Mouse (Mus musculus): ENCODE results near the gene Ipcef1. TPM values are rescaled to one million over a fixed set of nuclear protein-coding genes. Genes with fewer than 3 reads are reported as not detected.

The Ipcef1 gene
- 0.73 and 0.89 TPM in 2 replicates for polyA plus RNA-seq (2016; fragmentation: Nextera tagmentation; extraction: Ambion mirVana)

GRCm38 (mm10) chr10:7052315-7053017 is at the start of gene Ipcef1:
Ipcef1 (minus strand) TSS chr10:7052478.
- Histone ChIP-seq H3K9ac (no peak within 1 kb of the TSS), H3K4me1 (no peaks in the 10 kb centered on the region), H3K4me2 (no peak within 1 kb of the TSS), H3K9me3 (replicated peaks) (no peaks in the 10 kb centered on the region), H3K4me3 (no peak within 1 kb of the TSS), H3K36me3 (no peaks in the 10 kb centered on the region), H3K27me3 (replicated peaks) (no peaks in the 10 kb centered on the region), H3K27ac (no peak within 1 kb of the TSS)
- 33% methylated on average over 12 of the region's 12 CpGs for WGBS (ENCODE audit: insufficient replicate concordance)
- ATAC-seq: no peak

- H3K27me3 ChIP-seq (replicated peaks): no peaks in the 10 kb centered on the region
- no peak overlapping the region for H3K4me3 ChIP-seq
- H3K9me3 ChIP-seq (replicated peaks): no peaks in the 10 kb centered on the region
- H3K36me3 ChIP-seq: no peaks in the 10 kb centered on the region
- H3K27ac ChIP-seq: no peak overlapping the region
- H3K4me1 ChIP-seq: no peaks in the 10 kb centered on the region
- no peak for ATAC-seq
- 81% methylated on average over 1 of the region's 1 CpGs for WGBS (ENCODE audit: insufficient replicate concordance)
- H3K9ac ChIP-seq: no peak overlapping the region
- no peak overlapping the region for H3K4me2 ChIP-seq
These were observed 25.7 kb upstream of the Ipcef1 start for GRCm38 (mm10) chr10:7077971-7078370.

- Histone ChIP-seq H3K27me3 (replicated peaks) (no peaks in the 10 kb centered on the region), H3K36me3 (no peaks in the 10 kb centered on the region), H3K9ac (no peak overlapping the region), H3K27ac (no peak overlapping the region), H3K4me3 (no peak overlapping the region), H3K9me3 (replicated peaks) (no peaks in the 10 kb centered on the region), H3K4me1 (no peaks in the 10 kb centered on the region), H3K4me2 (no peak overlapping the region)
- 60% methylated on average over 7 of the region's 7 CpGs for WGBS (ENCODE audit: insufficient replicate concordance)
- ATAC-seq: no peak
These were observed 25.1 kb upstream of the Ipcef1 start for GRCm38 (mm10) chr10:7077389-7077808.

- no peaks in the 10 kb centered on the region for H3K4me1 ChIP-seq
- H3K27me3 ChIP-seq (replicated peaks): no peaks in the 10 kb centered on the region
- H3K4me2 ChIP-seq: no peak overlapping the region
- 54% methylated on average over 7 of the region's 8 CpGs for WGBS (ENCODE audit: insufficient replicate concordance)
- no peak overlapping the region for H3K9ac ChIP-seq
- no peak overlapping the region for H3K4me3 ChIP-seq
- no peak overlapping the region for H3K27ac ChIP-seq
- no peaks in the 10 kb centered on the region for H3K9me3 ChIP-seq (replicated peaks)
- H3K36me3 ChIP-seq: no peaks in the 10 kb centered on the region
- ATAC-seq: no peak
These were observed 24.5 kb upstream of the Ipcef1 start for GRCm38 (mm10) chr10:7076662-7077211.

- ATAC-seq: no peak
- 11% methylated on average over 8 of the region's 8 CpGs for WGBS (ENCODE audit: insufficient replicate concordance)
- Histone ChIP-seq H3K9ac (no peak overlapping the region), H3K27ac (no peak overlapping the region), H3K4me3 (no peak overlapping the region), H3K4me2 (no peak overlapping the region), H3K9me3 (replicated peaks) (no peaks in the 10 kb centered on the region), H3K36me3 (no peaks in the 10 kb centered on the region), H3K27me3 (replicated peaks) (no peaks in the 10 kb centered on the region), H3K4me1 (no peaks in the 10 kb centered on the region)
These were observed 23.9 kb upstream of the Ipcef1 start for GRCm38 (mm10) chr10:7076201-7076600.

GRCm38 (mm10) chr10:7075661-7076060 is 23.4 kb upstream of the Ipcef1 start:
- Histone ChIP-seq H3K9ac (no peak overlapping the region), H3K27ac (no peak overlapping the region), H3K36me3 (no peaks in the 10 kb centered on the region), H3K9me3 (replicated peaks) (no peaks in the 10 kb centered on the region), H3K4me3 (no peak overlapping the region), H3K27me3 (replicated peaks) (no peaks in the 10 kb centered on the region), H3K4me1 (no peaks in the 10 kb centered on the region), H3K4me2 (no peak overlapping the region)
- WGBS (ENCODE audit: insufficient replicate concordance): 74% methylated on average over 2 of the region's 2 CpGs
- no peak for ATAC-seq

GRCm38 (mm10) chr10:7074231-7074630 is 22.0 kb upstream of the Ipcef1 start:
- Histone ChIP-seq H3K4me1 (no peaks in the 10 kb centered on the region), H3K27ac (no peak overlapping the region), H3K27me3 (replicated peaks) (no peaks in the 10 kb centered on the region), H3K9ac (no peak overlapping the region), H3K4me3 (no peak overlapping the region), H3K4me2 (no peak overlapping the region), H3K9me3 (replicated peaks) (no peaks in the 10 kb centered on the region), H3K36me3 (no peaks in the 10 kb centered on the region)
- no peak for ATAC-seq
- WGBS (ENCODE audit: insufficient replicate concordance): 46% methylated on average over 2 of the region's 2 CpGs

GRCm38 (mm10) chr10:7070924-7071323 is 18.6 kb upstream of the Ipcef1 start:
- ATAC-seq: no peak
- H3K9ac ChIP-seq: no peak overlapping the region
- H3K27me3 ChIP-seq (replicated peaks): no peaks in the 10 kb centered on the region
- no peaks in the 10 kb centered on the region for H3K4me1 ChIP-seq
- no peak overlapping the region for H3K4me2 ChIP-seq
- H3K9me3 ChIP-seq (replicated peaks): no peaks in the 10 kb centered on the region
- no peaks in the 10 kb centered on the region for H3K36me3 ChIP-seq
- no peak overlapping the region for H3K27ac ChIP-seq
- H3K4me3 ChIP-seq: no peak overlapping the region
- 74% methylated on average over 5 of the region's 5 CpGs for WGBS (ENCODE audit: insufficient replicate concordance)

GRCm38 (mm10) chr10:7070100-7070835 is 18.0 kb upstream of the Ipcef1 start:
- ATAC-seq: no peak
- H3K4me3 ChIP-seq: no peak overlapping the region
- H3K27ac ChIP-seq: no peak overlapping the region
- H3K27me3 ChIP-seq (replicated peaks): no peaks in the 10 kb centered on the region
- H3K36me3 ChIP-seq: no peaks in the 10 kb centered on the region
- H3K4me2 ChIP-seq: no peak overlapping the region
- 56% methylated on average over 8 of the region's 8 CpGs for WGBS (ENCODE audit: insufficient replicate concordance)
- no peaks in the 10 kb centered on the region for H3K9me3 ChIP-seq (replicated peaks)
- H3K9ac ChIP-seq: no peak overlapping the region
- H3K4me1 ChIP-seq: no peaks in the 10 kb centered on the region

GRCm38 (mm10) chr10:7069090-7069489 is 16.8 kb upstream of the Ipcef1 start:
- no peaks in the 10 kb centered on the region for H3K27me3 ChIP-seq (replicated peaks)
- no peaks in the 10 kb centered on the region for H3K9me3 ChIP-seq (replicated peaks)
- no peaks in the 10 kb centered on the region for H3K36me3 ChIP-seq
- no peaks in the 10 kb centered on the region for H3K4me1 ChIP-seq
- H3K4me2 ChIP-seq: no peak overlapping the region
- H3K4me3 ChIP-seq: no peak overlapping the region
- H3K9ac ChIP-seq: no peak overlapping the region
- 69% methylated on average over 2 of the region's 2 CpGs for WGBS (ENCODE audit: insufficient replicate concordance)
- no peak overlapping the region for H3K27ac ChIP-seq
- no peak for ATAC-seq

- H3K27ac ChIP-seq: no peak overlapping the region
- no peaks in the 10 kb centered on the region for H3K36me3 ChIP-seq
- H3K4me1 ChIP-seq: no peaks in the 10 kb centered on the region
- H3K4me3 ChIP-seq: no peak overlapping the region
- no peaks in the 10 kb centered on the region for H3K9me3 ChIP-seq (replicated peaks)
- no peak overlapping the region for H3K9ac ChIP-seq
- WGBS (ENCODE audit: insufficient replicate concordance): 46% methylated on average over 12 of the region's 12 CpGs
- H3K4me2 ChIP-seq: no peak overlapping the region
- H3K27me3 ChIP-seq (replicated peaks): no peaks in the 10 kb centered on the region
- no peak for ATAC-seq
These were observed 16.3 kb upstream of the Ipcef1 start for GRCm38 (mm10) chr10:7068608-7069007.

- H3K4me3 ChIP-seq: no peak overlapping the region
- H3K27ac ChIP-seq: no peak overlapping the region
- no peaks in the 10 kb centered on the region for H3K36me3 ChIP-seq
- H3K4me1 ChIP-seq: no peaks in the 10 kb centered on the region
- WGBS (ENCODE audit: insufficient replicate concordance): 36% methylated on average over 9 of the region's 9 CpGs
- no peaks in the 10 kb centered on the region for H3K27me3 ChIP-seq (replicated peaks)
- no peaks in the 10 kb centered on the region for H3K9me3 ChIP-seq (replicated peaks)
- ATAC-seq: no peak
- no peak overlapping the region for H3K9ac ChIP-seq
- no peak overlapping the region for H3K4me2 ChIP-seq
These were observed 11.6 kb upstream of the Ipcef1 start for GRCm38 (mm10) chr10:7063752-7064457.
